Mouse (Mus musculus) neutrophil, adult 5-6 weeks (primary cell): ENCODE data around the gene Dock3. TPM values are rescaled to one million over a fixed set of nuclear protein-coding genes. Genes with fewer than 3 reads are reported as not detected.

Experiments used
- ATAC-seq: fragments of 151-379, 151-347 bp; 2 replicates; pipeline ENCODE4 v1.8.0; 2017; ENCODE audit warnings: mild to moderate bottlenecking, moderate TSS enrichment; ENCODE audit not compliant: insufficient number of reproducible peaks, poor library complexity, low FRiP score, severe bottlenecking; ENCODE audit errors: extremely low read depth
- total RNA-seq: library from RNA; stranded (forward); fragments of 200-1000 nt; gene quantifications from 2 replicates; pipeline ENCODE4 v1.2.3, GENCODE M21; 2017

The Dock3 gene
- total RNA-seq, 1 experiment from 2014 or later: not detected

DNA sequence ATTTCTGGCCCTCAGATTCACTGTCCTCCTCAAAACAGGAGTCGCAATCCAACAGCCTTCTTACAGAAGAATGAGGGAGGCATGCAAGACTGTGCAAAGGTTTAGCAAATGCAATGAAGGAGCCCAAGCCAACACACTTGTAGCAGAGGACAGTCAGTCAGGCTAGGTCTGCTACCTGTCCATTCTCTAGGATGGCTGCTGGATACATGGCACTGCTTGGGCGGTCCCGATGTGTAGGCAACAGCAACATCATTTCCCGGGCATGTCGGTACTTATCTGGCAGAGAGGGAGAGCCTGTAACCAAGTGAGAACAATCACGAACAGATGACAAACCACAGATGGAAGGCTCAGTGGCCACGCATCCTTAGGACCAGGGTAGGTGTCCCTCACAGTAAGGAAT is 330.1 kb downstream of the Dock3 start:
- ATAC-seq: no peak

DNA sequence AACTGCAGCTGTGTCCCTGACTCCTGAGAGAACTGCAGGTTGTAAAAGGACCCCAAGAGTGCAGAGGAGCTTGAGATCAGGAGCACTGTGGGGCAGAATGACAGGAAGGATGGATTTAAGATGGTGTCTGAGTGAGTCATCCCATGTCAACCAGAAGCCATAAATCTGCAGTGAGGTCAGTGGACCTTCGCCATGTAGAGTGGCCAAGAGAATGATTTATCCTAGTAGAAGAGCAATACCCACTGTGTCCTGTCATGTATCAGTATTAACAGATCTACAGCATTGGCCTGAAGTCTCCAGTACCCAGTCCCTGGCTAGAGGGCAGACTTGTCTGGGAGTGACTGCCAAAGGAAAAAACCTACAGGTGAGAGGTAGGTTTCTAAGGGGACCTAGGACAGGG is 332.8 kb downstream of the Dock3 start:
- ATAC-seq: no peak

DNA sequence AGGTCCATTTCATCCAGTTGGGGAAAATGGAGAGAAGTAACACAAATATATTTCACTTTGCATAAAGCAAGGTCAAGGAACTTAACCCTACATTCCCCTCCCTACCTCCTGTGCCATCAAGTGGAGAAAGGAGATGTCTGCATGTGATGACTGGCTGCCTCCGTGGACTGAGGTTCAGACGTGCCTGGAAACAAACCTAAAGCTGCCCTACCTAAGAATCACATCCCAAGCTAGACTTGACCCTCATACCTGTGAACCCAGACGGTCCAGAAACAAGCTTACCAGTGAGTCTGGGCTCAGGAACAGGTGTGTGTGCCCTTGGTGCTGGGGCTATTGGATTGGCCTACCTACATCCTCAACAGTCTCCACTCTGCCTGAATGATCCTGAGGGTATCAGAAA is 338.4 kb downstream of the Dock3 start:
- ATAC-seq: no peak

DNA sequence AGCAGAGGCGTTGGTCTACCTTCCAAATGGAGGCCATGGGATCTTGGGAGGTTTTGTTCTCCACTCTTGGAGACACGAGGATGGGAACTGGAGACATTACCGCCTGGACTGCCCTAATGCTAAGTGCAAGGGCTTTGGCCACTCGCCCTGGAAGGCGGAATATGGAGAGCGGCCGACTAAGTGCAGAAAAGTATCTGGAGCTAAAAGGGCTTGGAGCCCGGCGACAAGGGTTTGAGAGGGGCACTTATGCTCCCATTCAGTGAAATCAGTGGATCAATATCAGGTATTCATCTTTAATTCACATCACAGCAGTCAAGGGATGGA is 339.2 kb downstream of the Dock3 start:
- ATAC-seq: no peak

DNA sequence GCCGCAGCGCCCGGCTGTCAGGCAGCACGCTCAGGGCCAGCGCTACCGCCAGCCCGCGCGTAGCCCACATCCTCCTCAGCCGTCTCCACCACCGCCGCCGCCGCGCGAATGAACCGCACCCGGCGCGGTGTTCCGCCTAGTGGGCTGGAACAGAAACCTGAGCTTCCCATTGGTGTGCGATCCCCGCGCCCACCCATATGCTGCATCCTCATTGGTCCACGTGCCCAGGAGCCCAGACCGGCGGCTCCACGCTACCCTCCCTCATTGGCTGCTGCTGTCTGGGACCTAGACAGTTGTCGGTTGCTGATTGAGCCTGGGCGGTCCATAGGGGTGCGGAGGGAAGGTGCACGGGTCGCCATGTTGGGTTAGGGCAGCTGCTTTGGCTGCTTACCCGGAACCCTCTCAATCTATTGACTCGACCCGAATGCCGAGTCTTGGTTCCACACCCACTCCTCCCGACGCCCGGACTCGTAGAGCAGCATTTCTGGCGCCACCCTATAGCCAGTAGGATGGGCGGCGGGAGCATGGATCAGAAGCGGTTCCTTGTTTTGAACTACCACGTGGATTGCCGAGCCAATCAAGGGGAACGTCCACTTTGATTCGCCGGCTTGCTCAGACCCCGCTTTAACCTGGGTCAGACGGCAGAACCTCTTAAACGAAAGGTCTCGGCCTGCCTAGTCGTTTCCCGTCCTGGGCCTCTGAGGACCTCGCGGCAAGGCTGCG is 339.7 kb downstream of the Dock3 start, which contains the start of gene Manf:
Gene Manf (minus strand): TSS at position 151 of the 723 bp plus-strand sequence.
- peak; percentile 91 for ATAC-seq

DNA sequence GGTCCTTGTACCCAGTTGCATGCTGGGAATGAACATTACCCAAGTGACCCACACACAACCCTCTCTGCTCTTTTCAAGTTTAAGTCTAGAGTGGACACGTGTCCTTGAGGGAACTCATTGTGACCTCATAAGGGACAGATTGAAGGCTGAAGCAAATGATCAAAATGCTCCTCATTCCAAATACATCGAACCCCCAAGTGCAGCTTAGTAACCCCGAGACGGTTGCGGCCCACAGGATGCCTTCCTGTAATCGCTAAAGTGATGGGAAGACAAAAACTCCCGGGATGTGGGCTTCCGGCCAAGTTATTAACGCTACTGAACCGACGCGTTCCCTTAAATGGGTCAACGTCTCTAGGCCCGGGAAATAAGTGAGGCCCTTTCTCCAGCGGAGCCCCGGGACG is 340.4 kb downstream of the Dock3 start:
- ATAC-seq: no peak

DNA sequence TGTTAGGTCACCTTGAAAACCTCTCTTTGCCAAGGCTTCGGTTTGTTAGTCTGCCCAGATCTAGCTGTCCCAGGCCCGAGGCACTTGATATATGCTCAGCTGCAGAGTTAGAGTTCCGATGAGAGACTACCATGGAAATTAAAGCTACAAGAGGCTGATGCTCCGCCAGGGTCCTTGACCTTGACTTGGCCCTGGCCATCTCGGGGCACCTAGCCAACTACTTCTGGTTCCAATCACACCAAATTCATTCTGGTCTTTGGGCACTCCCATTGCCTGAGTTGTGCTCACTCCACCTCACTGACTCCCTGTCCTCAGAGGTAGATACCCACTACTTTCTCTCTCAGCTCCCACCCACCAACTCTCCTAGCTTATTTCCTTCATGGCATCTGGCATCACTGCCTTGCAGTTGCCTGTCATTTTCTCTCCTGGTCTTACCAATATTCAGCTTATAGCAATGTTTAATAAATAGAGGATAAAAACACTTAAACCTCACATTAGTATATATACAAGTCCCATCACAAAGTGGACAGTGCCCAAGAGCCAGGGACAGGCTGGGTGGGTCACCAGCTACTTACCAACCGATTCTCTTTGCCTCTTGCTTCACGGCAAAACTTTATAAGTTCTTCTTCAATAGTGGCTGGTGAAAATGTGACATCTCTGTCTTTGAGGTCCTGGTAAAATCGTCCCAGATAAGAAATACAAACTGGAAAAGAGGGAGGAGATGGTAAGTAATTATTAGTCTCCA is 341.0 kb downstream of the Dock3 start:
- ATAC-seq: no peak

DNA sequence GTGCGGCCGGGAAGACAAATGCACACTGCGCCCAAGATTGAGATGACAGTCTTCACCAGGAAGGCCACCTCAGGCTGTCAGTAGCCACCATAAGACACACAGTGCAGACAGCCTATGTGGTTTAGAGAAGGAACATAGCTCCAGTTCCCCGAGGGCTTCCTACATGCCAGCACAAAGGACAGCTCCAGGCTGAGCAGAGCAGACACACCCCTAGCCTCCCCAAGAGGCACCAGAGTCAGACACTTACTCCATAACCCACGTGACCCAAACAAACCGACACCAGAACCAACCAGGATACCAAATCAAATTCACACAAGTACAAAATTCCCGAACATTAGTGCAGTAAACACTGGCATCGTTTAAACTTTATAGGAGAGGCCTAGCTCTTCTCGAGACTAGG is 342.4 kb downstream of the Dock3 start:
- ATAC-seq: no peak

DNA sequence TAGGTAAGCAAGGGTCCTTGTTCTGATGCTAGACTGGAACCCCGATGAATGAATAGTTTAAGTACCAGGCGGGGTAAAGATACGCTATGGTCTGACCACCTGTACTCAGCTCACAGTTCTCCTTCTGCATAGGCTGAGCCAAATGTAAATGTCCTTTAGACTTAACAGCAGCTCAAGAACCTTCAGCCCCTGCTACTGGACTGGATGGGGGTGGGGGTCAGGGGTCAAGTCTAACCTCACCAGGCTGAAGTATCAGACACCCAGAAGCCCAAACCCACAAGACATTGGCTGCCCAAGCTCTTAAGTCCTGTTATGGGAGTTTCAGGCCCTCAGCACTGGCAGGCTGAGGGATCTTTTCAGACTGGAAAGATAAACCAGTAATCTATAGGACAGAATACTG is 343.4 kb downstream of the Dock3 start:
- ATAC-seq: no peak

DNA sequence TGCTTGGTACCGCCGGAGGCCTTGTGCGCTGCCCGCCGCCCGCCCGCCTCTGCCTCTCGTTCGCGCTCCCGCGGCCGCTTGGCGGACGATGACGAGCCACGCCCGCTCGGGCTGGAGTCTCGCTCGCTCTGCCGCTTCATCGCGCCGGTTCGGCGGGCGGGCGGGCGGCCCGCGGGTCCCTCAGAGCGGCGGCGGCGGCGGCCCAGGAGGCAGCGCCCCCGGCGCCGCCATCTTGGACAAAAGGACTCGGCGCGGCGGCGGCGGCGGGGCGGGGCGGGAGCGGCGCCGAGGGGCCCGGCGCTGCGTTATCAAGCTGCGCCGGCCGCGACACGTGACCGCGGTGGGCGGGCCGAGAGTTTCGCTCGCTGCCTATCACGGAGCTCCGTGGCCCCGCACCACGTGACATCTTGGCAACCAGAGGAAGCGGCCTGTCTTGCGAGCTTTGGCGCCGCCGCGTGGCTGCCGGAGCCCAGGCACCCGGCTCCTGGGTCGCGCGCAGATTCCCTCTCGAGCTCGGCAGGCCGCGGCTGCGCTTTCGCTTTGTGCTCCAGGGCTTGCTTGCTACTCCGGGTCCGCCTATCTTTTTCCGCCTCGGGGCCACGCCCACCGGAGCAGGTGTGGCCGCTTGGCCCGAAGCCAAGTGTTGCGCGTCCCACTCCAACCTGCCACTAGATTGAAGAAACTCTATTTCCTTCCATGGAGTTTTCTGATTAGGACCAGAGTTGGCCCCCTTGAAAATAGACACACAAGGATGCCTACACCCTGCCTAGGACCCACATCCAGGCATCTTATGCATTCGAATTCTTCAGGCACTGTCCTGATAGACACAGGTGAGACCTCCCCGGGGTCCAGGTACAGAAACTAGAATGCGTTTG is 344.6 kb downstream of the Dock3 start, which contains the start of gene Rbm15b:
Gene Rbm15b (minus strand): TSS at position 601 of the 875 bp plus-strand sequence.
- peak; percentile 65 for ATAC-seq

DNA sequence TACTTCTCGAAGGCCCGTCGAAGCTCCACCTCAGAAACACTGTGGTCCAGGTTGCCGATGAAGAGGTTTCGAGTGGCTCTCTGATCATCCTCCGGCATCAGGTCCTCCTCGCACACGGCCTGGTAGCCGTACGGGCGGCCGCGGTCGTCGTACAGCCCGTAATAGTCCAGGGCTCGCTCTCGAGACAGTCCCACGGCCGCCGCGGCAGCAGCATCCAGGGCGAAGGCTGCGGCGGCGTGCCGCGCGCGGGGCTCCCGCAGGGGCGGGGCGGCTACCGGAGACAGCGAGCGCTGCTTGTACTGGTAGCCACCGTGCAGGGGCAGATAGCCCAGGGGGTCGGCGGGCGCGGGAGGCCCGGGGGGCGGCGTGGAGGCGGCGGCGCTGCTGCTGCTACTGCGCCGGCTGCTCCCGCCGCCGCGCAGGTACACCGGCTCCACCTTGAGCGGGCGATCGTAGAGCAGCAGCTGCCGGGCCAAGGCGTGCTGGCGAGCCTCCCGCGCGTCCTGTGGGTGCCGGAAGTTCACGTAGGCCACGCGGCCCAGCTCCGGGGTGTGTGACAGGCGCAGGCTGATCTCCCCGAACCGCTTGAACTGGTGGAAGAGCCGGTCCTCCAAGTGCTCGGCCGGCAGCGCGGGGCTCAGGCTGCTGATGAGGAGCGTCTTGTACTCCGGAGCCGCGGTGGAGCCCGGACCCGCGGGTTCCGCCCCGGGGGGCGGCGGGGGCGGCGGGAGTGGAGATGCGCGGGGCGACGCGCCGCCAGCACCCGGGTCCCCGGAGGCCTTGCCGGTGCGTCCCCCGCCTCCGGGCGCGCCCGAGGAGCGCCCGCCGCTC is 345.6 kb downstream of the Dock3 start:
- no peak for ATAC-seq

DNA sequence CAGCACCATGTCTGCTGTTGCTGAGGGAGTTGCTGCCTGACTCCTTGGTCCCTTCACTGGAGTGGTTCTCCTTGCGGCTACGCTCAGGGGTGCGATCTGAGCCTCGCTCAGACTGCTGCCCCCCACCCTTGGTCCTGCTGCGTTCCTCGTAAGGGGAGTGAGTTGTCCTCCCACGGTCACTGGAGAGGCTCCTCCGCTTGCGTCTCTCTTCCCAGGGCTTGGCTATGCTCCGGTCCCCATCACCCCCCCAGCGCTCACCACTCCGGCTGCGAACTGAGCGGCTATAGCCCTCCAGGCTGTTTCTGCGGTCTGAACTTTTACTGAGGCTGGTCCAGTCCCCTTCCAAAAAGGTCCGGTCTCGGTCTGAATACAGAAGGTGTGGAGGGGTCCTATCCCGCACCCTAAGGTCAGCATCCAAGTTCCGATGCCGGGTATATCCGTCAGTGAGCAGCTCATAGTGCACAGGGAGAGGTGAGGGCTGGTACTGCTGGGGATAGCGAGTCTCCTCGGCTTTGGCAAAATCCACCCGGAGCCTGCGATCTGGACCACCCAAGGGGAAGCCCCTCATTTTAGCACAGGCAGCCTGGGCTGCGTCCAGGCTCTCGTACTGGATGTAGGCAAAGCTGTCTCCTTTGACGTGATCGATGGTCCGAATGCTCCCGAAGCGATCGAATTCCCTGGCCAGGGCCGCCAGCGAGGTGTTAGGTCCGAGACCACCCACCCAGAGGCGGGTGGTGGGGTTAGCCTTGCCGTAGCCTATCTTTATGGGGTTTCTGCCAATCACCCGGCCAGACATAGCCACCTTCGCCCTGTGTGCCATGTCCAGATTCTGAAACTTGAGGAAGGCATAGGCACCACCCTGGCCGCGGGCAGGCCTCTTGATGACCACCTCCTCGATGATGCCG is 346.5 kb downstream of the Dock3 start:
- no peak for ATAC-seq

DNA sequence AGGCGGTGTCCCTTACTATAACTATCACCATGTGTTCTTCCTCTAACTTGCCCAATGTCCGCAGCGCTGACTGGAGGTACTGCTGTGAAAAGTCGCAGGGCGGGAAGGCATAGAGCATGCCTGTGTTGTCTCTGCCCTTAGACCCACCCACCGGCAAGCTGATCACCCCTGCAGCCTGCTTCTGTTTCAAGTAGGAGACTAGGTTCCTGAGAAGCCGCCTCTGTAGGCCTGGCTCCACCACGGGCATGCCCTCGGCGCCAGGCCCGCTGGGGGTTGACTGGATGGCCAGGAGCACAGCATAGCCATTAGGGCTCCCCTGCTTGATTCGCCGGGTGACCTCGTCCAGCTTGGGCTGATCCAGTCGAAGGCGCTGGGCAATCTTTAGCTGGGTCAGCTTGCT is 347.4 kb downstream of the Dock3 start:
- ATAC-seq: no peak

DNA sequence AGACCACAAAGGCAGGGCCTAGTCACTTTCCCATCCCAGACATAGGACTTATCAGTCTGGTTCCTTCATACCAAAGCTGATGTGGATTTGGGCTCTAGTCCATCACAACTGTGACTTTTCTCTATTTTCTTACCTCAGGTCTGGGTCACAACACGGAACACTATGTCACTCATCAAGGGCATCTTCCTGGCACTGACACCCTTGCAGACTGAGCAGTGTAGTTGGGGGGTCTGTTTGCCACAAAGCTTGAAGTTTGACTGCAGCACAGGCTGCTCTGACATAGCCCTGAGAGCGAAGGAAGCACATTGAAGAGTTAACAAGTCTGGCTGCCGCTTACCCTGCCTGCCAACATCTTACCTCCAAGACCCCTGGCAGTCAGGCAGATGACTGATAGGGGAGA is 348.6 kb downstream of the Dock3 start:
- ATAC-seq: no peak

DNA sequence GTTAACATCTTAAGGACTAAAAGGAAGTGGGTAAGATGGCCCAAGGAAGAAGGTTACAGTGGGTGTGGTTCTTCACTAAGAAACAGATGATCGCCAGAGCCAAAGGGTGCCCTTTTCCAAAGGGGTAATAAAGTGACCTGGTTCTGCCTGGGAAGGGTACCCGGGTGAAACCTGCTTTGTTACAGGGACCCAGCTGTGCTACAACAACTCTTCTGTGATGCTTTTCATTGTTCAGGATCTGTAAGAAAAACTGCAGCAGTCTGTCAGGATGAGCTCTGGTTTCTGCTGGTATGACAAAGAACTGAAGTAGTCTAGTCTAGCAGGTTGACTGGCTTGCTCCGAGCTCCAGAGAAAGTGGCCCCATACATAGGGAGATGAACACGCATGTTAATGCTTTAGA is 349.5 kb downstream of the Dock3 start:
- ATAC-seq: no peak

DNA sequence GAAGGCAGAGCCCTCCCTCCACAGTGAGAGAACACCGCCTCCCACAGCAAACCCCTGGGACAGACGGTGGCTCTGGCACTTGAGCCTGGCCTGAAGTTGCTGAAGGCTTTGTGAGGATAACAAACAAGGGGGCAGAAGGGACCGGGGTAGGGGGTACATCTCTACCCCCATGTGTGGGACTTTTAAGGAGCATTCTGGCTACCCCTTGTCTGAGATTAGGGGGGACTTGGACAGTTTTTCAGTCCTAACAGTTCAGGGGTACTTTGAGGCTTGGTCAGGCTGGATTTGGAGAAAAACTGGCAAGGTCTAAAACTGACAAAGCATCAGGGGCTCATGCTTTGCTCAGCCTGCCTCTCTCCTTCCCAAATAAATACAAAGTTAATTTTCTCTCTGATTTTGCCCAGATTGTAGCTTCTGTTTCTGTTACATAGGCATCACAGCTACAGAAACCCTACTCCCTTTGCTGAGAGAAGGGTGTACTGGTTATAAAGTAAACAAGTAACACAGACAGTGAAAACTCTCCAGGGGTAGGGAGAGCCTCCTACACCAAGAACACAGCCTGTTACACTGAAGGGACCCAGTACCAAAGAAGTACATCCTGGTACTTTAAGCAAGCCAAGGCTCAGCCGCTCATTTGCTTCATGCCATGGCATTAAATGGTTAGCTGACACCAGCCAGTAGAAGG is 350.5 kb downstream of the Dock3 start:
- ATAC-seq: no peak

DNA sequence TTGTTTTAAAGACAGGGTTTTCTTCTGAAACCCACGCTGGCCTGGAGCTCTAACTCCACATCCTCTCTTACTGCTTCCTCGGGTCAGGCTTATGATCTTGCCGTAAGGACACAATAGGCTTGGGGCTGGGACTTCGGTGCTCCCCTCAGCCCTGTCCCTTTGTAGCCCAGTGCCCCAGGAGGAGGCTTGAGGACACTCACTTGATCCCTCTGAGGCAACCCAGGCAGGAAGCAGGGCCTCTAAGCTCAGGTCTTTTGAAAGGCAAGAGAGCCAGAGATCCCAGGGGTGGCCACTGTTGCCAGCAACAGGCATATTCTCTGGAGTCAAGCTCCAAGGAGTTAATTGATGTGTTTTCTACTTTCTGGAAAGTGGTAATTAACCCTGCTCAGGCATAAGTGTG is 352.2 kb downstream of the Dock3 start:
- ATAC-seq: no peak
